22 mouse cellular contexts compared by ENCODE assay signal in genomic region chr1:159639408-159639807, GRCm38 (mm10).
DNase-seq lines count a peak whose midpoint lies in the region; ATAC-seq lines count a peak whose summit lies in the region.
"Had no signal": no experiment of that assay in that cellular context is flagged by ENCODE, and none has a peak within 500 bp of the region (broad histone marks: within the 10 kb centered on the region; RNA-seq: fewer than 3 reads in every experiment).

No protein-coding gene starts in this region.

- DNase-seq in frontal cortex, postnatal 36 days (ENCODE audit: low spot score in 2 of 2): no peak
- peak; percentile 22 to 57 for DNase-seq in layer of hippocampus, adult 18-20 months (ENCODE audit: low spot score in 2 of 2)
- no peak for DNase-seq in layer of hippocampus, adult 11-12 months (ENCODE audit: low spot score)
- peak; percentile 32 for DNase-seq in layer of hippocampus, adult 9-11 months
- DNase-seq in layer of hippocampus, adult 9-10 months (ENCODE audit: low spot score): no peak
- DNase-seq in brain, adult 2 months (ENCODE audit: low read depth, low spot score): peak; percentile 79
- DNase-seq in cerebellum, postnatal 14 days: no peak
- DNase-seq: adrenal gland, adult 8-10 months; adrenal gland, postnatal 14 days; adrenal gland, postnatal 36 days; B cell, adult 2 months; cerebellum, adult 11 months; cerebellum, adult 18-20 months; cerebellum, adult 8-10 months; cerebellum, adult 9-11 months; cerebellum, postnatal 25 days had no signal

- ATAC-seq in frontal cortex, adult (ENCODE audit: low TSS enrichment): peak; percentile 94
- ATAC-seq: activated CD4-positive, CD25-positive, alpha-beta regulatory T cell, adult 4 months; CD4-positive, CD25-positive, alpha-beta regulatory T cell, adult 4 months; forebrain, embryonic 13.5 days; forebrain, embryonic 15.5 days; Patski had no signal

Comparison
In these comparisons a context has a peak if more than half of its experiments do, and no peak if none do; other contexts are left out.
1. DNase-seq: peak in layer of hippocampus, adult 18-20 months (2 of 2), layer of hippocampus, adult 9-11 months (single experiment) and brain, adult 2 months (single experiment); none in frontal cortex, postnatal 36 days (0 of 2), layer of hippocampus, adult 11-12 months (single experiment), layer of hippocampus, adult 9-10 months (single experiment) and cerebellum, postnatal 14 days (0 of 2).